Mouse (Mus musculus) ES-Bruce4 (cell line): ENCODE data around the gene Ccdc157. TPM values are rescaled to one million over a fixed set of nuclear protein-coding genes. Genes with fewer than 3 reads are reported as not detected.

Source experiments
- H3K27ac ChIP-seq: 2 replicates; pipeline ENCODE4 v1.5.1; 2012; ENCODE audit warnings: low read length, inconsistent platforms; ENCODE audit not compliant: insufficient read depth
- H3K27me3 ChIP-seq: 2 replicates; pipeline ENCODE4 v1.6.1; 2012; ENCODE audit warnings: mild to moderate bottlenecking, low read length, inconsistent platforms; ENCODE audit not compliant: control insufficient read depth, poor library complexity, insufficient read depth, severe bottlenecking
- H3K36me3 ChIP-seq: 2 replicates; pipeline ENCODE4 v1.6.1; 2012; ENCODE audit warnings: inconsistent platforms, mild to moderate bottlenecking, low read length, moderate library complexity; ENCODE audit not compliant: control insufficient read depth, poor library complexity, insufficient read depth, severe bottlenecking
- H3K4me1 ChIP-seq: one replicate; pipeline ENCODE4 v1.8.1; 2011; ENCODE audit warnings: low read length; ENCODE audit not compliant: control insufficient read depth, insufficient read depth
- H3K4me3 ChIP-seq: 2 replicates; pipeline ENCODE4 v1.5.1; 2011; ENCODE audit warnings: low read depth, mild to moderate bottlenecking, low read length
- H3K9ac ChIP-seq: 2 replicates; pipeline ENCODE4 v1.6.1; 2012; ENCODE audit warnings: low read depth, mild to moderate bottlenecking, inconsistent platforms; ENCODE audit not compliant: poor library complexity, severe bottlenecking
- H3K9me3 ChIP-seq: replicated peaks from 2 replicates; pipeline ENCODE4 v1.6.1; 2012; ENCODE audit warnings: mild to moderate bottlenecking, low read length, inconsistent platforms; ENCODE audit not compliant: control insufficient read depth, poor library complexity, insufficient read depth, severe bottlenecking
- CTCF ChIP-seq: IDR thresholded peaks from one replicate; pipeline ENCODE4 v1.8.1; 2011; ENCODE audit warnings: low read depth, low read length
- EP300 ChIP-seq: IDR thresholded peaks from 2 replicates; pipeline ENCODE4 v1.6.1; 2011; ENCODE audit warnings: low read depth, low read length; ENCODE audit not compliant: insufficient read depth
- POLR2A ChIP-seq: IDR thresholded peaks from one replicate; pipeline ENCODE4 v1.8.1; 2011; ENCODE audit warnings: low read length; ENCODE audit not compliant: insufficient read depth
- polyA plus RNA-seq: library from polyadenylated mRNA; stranded (reverse); fragments of >200 nt; gene quantifications from 2 replicates; pipeline ENCODE4 v1.2.4, GENCODE M21; 2011; ENCODE audit warnings: low read depth; ENCODE audit not compliant: missing spikeins, insufficient read depth, insufficient read length

Gene Ccdc157
- polyA plus RNA-seq, 1 experiment = 3.7 TPM

DNA sequence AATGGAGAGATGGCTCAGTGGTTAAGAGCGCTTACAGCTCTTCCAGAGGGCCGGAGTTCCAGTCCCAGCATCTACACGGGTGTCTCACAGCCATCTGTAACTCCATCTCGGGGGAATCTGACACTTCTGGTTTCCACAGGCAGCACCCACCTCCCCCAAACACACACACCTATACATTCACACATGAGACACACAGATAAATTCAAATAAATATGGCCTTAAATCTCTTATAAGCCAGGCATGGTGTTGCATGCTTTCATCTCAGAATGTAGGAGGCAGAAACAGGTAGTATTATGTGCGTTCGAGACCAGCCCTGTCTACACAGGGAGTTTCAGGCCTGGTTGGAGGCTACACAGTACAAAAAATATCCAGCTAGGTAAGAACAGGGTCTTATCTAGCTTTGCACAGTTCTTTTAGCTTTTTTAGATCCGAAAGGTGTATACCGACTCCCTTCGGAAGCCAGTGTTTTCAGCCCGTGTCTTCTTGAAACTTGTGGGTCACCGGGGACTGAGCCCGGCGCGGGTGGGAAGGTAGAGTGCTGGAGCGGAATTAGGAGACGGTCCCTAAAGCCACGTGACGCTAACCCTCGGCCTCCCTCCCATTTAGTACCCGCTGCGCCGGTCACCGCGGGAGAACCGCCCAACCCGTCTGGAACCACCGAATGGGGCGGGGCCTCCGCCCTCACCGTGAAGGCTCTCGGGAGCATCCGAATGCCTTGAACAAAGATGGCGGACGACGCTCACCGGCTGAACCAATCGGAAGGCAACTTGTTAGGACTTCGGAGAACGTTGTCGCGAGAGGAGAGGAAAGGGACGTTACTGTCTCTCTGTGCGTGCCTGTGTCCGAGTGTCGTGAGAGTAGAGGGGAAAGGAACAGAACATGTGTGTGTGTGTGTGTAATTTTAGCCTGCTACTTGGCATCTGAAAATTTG is 63.8 kb downstream of the Ccdc157 start:
- peak overlapping the region; percentile 91 for H3K4me3 ChIP-seq
- no peaks in the 10 kb centered on the region for H3K9me3 ChIP-seq
- peak; percentile 96 for TF ChIP-seq POLR2A
- TF ChIP-seq CTCF = no peak
- peak; percentile 75 for TF ChIP-seq EP300
- peak overlapping the region; percentile 86 for H3K9ac ChIP-seq
- peak overlapping the region; percentile 80 for H3K27ac ChIP-seq
- no peaks in the 10 kb centered on the region for H3K4me1 ChIP-seq
- H3K36me3 ChIP-seq = no peaks in the 10 kb centered on the region; the same call in none of the 2 replicates
- no peaks in the 10 kb centered on the region for H3K27me3 ChIP-seq

DNA sequence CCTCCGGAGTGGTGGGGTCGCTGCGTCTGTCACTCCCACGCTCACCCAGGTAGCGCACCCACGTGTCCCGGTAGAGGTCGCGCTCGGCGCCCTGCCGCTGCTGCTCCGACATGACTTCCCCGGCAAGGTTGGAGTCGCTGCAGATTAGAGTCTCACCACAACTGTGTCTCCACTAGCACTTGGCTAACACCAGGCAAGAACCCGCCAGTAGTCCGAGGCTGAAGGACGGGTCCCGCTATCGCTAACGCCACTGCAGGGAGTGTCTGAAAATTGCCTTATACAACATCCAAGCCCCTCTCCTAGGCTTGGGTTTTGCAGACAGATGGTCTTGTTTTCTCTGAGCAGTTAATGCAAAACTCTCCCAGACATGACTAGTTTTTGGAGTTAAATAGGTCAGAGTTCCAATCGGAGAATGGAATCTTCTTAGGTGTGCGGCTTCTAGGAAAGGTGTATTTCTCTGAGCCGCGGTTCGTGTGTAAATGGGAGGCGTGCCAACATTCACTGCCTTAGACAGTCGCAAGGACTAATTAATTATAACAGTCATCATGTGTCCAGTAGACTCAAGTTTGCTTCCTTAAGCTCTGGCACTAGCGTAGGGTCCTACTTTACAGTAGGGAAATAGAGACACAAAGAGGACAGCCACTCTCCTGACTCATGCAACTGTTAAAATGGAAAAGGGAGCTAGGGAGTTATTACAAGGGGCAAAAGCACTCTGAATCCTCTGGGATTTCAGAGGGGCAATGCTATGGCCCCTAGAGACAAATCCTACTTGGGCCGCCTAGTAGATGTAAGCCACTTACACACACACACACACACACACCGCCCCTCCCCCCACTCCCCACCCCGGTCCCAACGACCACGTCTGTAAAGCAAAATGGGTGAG is 64.7 kb downstream of the Ccdc157 start, which contains the start of gene Mtfp1:
Gene Mtfp1, minus strand, starts transcription at position 275 of the 883 bp plus-strand sequence.
- TF ChIP-seq EP300 = no peak
- TF ChIP-seq CTCF = no peak
- TF ChIP-seq POLR2A = no peak
- no peaks in the 10 kb centered on the region for H3K27me3 ChIP-seq
- H3K4me3 ChIP-seq = peak within 1 kb of the TSS; percentile 90
- H3K36me3 ChIP-seq = no peaks in the 10 kb centered on the region; the same call in none of the 2 replicates
- H3K27ac ChIP-seq = peak within 1 kb of the TSS; percentile 62
- no peaks in the 10 kb centered on the region; the same call in 1 of the 2 replicates for H3K9me3 ChIP-seq
- peak within 1 kb of the TSS; percentile 70 for H3K9ac ChIP-seq
- no peaks in the 10 kb centered on the region for H3K4me1 ChIP-seq

DNA sequence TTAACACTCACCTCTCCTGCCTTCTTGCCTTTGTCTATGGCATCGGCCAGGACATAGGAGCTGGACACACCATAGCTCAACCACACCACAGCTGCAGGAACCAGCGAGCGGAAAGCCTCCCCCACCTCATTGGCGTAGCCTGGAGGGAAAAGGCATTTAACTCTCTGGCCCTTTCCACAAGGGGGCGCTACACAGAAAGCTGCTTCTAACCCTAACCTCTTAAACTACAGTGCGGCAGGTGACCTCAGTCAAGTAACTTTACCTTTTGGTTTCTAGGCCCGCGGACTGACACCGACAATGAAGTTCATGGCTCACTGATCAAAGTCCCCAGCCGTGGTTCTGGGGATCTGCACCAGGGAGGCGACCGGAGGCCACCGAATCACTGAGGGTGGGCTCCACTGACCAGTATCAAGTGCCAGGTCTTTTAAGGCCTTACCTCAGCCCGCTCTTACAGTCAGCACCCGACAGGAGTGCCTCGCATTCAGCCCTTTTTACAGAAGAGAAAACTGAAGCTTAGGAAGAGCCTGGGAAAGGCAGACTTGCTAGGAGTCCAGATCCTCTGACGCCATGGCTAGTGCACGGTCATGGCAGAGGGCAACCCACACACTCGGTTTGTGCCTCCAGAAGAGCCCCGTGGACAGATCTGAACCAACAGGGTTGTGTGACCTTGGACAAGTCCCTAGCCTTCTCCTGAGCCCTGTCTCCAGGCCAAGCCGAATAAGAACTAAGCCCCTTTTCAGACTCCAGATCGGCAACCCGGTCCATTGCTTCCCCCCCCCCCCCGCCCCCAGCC is 65.5 kb downstream of the Ccdc157 start:
- Histone ChIP-seq H3K4me3 (peak overlapping the region; percentile 90), H3K9ac (peak overlapping the region; percentile 70), H3K9me3 (no peaks in the 10 kb centered on the region; the same call in 1 of the 2 replicates), H3K27ac (peak overlapping the region; percentile 21; the same call in 1 of the 2 replicates), H3K4me1 (no peaks in the 10 kb centered on the region), H3K27me3 (no peaks in the 10 kb centered on the region), H3K36me3 (no peaks in the 10 kb centered on the region; the same call in none of the 2 replicates)
- TF ChIP-seq POLR2A (no peak), EP300 (0 out of 2 replicates have a peak, but pooled peaks have one; percentile 45), CTCF (peak; percentile 75)

- Histone ChIP-seq H3K4me3 (peak overlapping the region; percentile 35), H3K9ac (0 out of 2 replicates have a peak overlapping the region, but pooled peaks have one; percentile 70), H3K36me3 (no peaks in the 10 kb centered on the region; the same call in none of the 2 replicates), H3K9me3 (no peaks in the 10 kb centered on the region; the same call in 1 of the 2 replicates), H3K27me3 (no peaks in the 10 kb centered on the region), H3K27ac (no peak overlapping the region), H3K4me1 (no peaks in the 10 kb centered on the region)
- TF ChIP-seq POLR2A (no peak), EP300 (no peak), CTCF (no peak)
Observed at GRCm38 (mm10) chr11:4093459-4094377, 66.4 kb downstream of the Ccdc157 start.

Other genes with a start within 250 kb of the Ccdc157 start
- gene Slc35e4, start 245.6 kb downstream of the Ccdc157 start, polyA plus RNA-seq = 2.9 and 3.1 TPM in 2 replicates
- gene Tcn2, start 228.1 kb downstream of the Ccdc157 start, polyA plus RNA-seq = 45.8 and 47.8 TPM in 2 replicates
- 248 and 252 TPM in 2 replicates for gene Pes1, start 196.3 kb downstream of the Ccdc157 start, polyA plus RNA-seq
- gene 4930556J24Rik, start 183.5 kb downstream of the Ccdc157 start, polyA plus RNA-seq = not detected in 2 replicates
- gene Gal3st1, start 176.7 kb downstream of the Ccdc157 start, polyA plus RNA-seq = 1.6 and 1.8 TPM in 2 replicates
- gene Sec14l4, start 128.8 kb downstream of the Ccdc157 start, polyA plus RNA-seq = 5.2 and 7.4 TPM in 2 replicates
- gene Sec14l3, start 95.5 kb downstream of the Ccdc157 start, polyA plus RNA-seq = not detected in 2 replicates
- gene Mtfp1, start 64.8 kb downstream of the Ccdc157 start, polyA plus RNA-seq = 8.3 and 10.9 TPM in 2 replicates
- 4.2 and 5.4 TPM in 2 replicates for gene Sec14l2, start 36.9 kb downstream of the Ccdc157 start, polyA plus RNA-seq
- 8.0 and 8.9 TPM in 2 replicates for gene Rnf215, start 25.1 kb downstream of the Ccdc157 start, polyA plus RNA-seq
- gene Sf3a1, start 57 bp upstream of the Ccdc157 start, polyA plus RNA-seq = 117 and 125 TPM in 2 replicates
- 19.9 and 20.5 TPM in 2 replicates for gene Tbc1d10a, start 26.5 kb upstream of the Ccdc157 start, polyA plus RNA-seq
- 29.6 and 35.2 TPM in 2 replicates for gene Castor1, start 57.9 kb upstream of the Ccdc157 start, polyA plus RNA-seq
- 0.52 and 0.88 TPM in 2 replicates for gene Osm, start 76.1 kb upstream of the Ccdc157 start, polyA plus RNA-seq
- gene Lif, start 97.3 kb upstream of the Ccdc157 start, polyA plus RNA-seq = 12.1 and 13.3 TPM in 2 replicates